Mouse (Mus musculus) midbrain, embryonic 15.5 days (tissue): ENCODE measurements around the gene Nploc4. TPM values are rescaled to one million over a fixed set of nuclear protein-coding genes. Genes with fewer than 3 reads are reported as not detected.
"Not testable (repeated sequence)": the region's sequence is repeated elsewhere in the genome, so short reads cannot be mapped to it uniquely, and the experiment has no call there.

Source experiments
- ATAC-seq: fragments of 200-750 bp; cut with Nextera tagmentation; replicated peaks from 2 replicates; pipeline ENCODE4 v1.8.0; 2017; ENCODE audit warnings: moderate TSS enrichment
- H3K27ac ChIP-seq: fragments of 300-500 bp; sonication (generic); 2 replicates; pipeline ENCODE4 v1.5.1; 2015; ENCODE audit warnings: mild to moderate bottlenecking, inconsistent platforms
- H3K27me3 ChIP-seq: fragments of 300-500 bp; sonication (generic); replicated peaks from 2 replicates; pipeline ENCODE4 v1.6.1; 2015; ENCODE audit warnings: inconsistent platforms
- H3K36me3 ChIP-seq: fragments of 300-500 bp; sonication (generic); replicated peaks from 2 replicates; pipeline ENCODE4 v1.6.1; 2015; ENCODE audit warnings: inconsistent platforms
- H3K4me1 ChIP-seq: fragments of 300-500 bp; sonication (generic); 2 replicates; pipeline ENCODE4 v1.6.1; 2015; ENCODE audit warnings: inconsistent platforms
- H3K4me2 ChIP-seq: fragments of 300-500 bp; sonication (generic); 2 replicates; pipeline ENCODE4 v1.6.1; 2015; ENCODE audit warnings: inconsistent platforms, mild to moderate bottlenecking, moderate library complexity
- H3K4me3 ChIP-seq: fragments of 300-500 bp; sonication (generic); 2 replicates; pipeline ENCODE4 v1.5.1; 2015; ENCODE audit warnings: mild to moderate bottlenecking, inconsistent platforms
- H3K9ac ChIP-seq: fragments of 300-500 bp; sonication (generic); 2 replicates; pipeline ENCODE4 v1.6.1; 2015; ENCODE audit warnings: mild to moderate bottlenecking, inconsistent platforms
- H3K9me3 ChIP-seq: fragments of 300-500 bp; sonication (generic); 2 replicates; pipeline ENCODE4 v1.6.1; 2016; ENCODE audit warnings: inconsistent platforms
- WGBS: fragments of 180-500 bp; shearing (Covaris S2); methylation state at CpG from one replicate; pipeline ENCODE4 v1.1.7; 2015; ENCODE audit warnings: mixed read lengths; 5-methylcytosine and 5-hydroxymethylcytosine counted together
- polyA plus RNA-seq: library from polyadenylated mRNA; unstranded; fragments of >200 nt; fragmentation: Nextera tagmentation; extraction: Ambion mirVana; gene quantifications from 2 replicates; pipeline ENCODE4 v1.2.1, GENCODE M21; 2015

Nploc4 gene
- polyA plus RNA-seq, 1 experiment from 2014 or later: 34.2 TPM

GRCm38 (mm10) chr11:120355277-120356039 is 82.0 kb downstream of the Nploc4 start:
- 85% methylated on average over 5 of the region's 5 CpGs for WGBS
- H3K4me1 ChIP-seq: peaks cover 52% of the 10 kb centered on the region
- no peak for ATAC-seq

GRCm38 (mm10) chr11:120354304-120355276 is 82.9 kb downstream of the Nploc4 start:
- Histone ChIP-seq H3K9ac (no peak overlapping the region), H3K4me2 (no peak overlapping the region), H3K27me3 (no peaks in the 10 kb centered on the region), H3K4me1 (peaks cover 54% of the 10 kb centered on the region), H3K9me3 (no peaks in the 10 kb centered on the region), H3K36me3 (no peaks in the 10 kb centered on the region), H3K4me3 (no peak overlapping the region), H3K27ac (no peak overlapping the region)
- no peak for ATAC-seq
- 91% methylated on average over 17 of the region's 17 CpGs for WGBS

More at GRCm38 (mm10) chr11:120355277-120356039, 82.0 kb downstream of the Nploc4 start:
- H3K9ac ChIP-seq: no peak overlapping the region
- H3K9me3 ChIP-seq: no peaks in the 10 kb centered on the region
- H3K27ac ChIP-seq: no peak overlapping the region
- no peak overlapping the region for H3K4me2 ChIP-seq
- no peaks in the 10 kb centered on the region for H3K36me3 ChIP-seq
- H3K4me3 ChIP-seq: no peak overlapping the region
- no peaks in the 10 kb centered on the region for H3K27me3 ChIP-seq

GRCm38 (mm10) chr11:120353500-120354303 is 83.8 kb downstream of the Nploc4 start:
- no peak overlapping the region for H3K4me3 ChIP-seq
- 29% methylated on average over 26 of the region's 26 CpGs for WGBS
- no peaks in the 10 kb centered on the region for H3K36me3 ChIP-seq
- peaks cover 53% of the 10 kb centered on the region for H3K4me1 ChIP-seq
- no peak overlapping the region for H3K9ac ChIP-seq
- H3K9me3 ChIP-seq: no peaks in the 10 kb centered on the region
- no peak overlapping the region; the same call in 1 of the 2 replicates for H3K4me2 ChIP-seq
- ATAC-seq: no peak
- no peak overlapping the region for H3K27ac ChIP-seq
- H3K27me3 ChIP-seq: no peaks in the 10 kb centered on the region

- H3K4me3 ChIP-seq: no peak overlapping the region
- WGBS: 73% methylated on average over 13 of the region's 13 CpGs
- H3K36me3 ChIP-seq: no peaks in the 10 kb centered on the region
- H3K9me3 ChIP-seq: no peaks in the 10 kb centered on the region
- ATAC-seq: no peak
- no peak overlapping the region for H3K9ac ChIP-seq
- peak overlapping the region; percentile 100 for H3K27ac ChIP-seq
- no peaks in the 10 kb centered on the region for H3K27me3 ChIP-seq
- H3K4me1 ChIP-seq: peaks cover 43% of the 10 kb centered on the region
- H3K4me2 ChIP-seq: no peak overlapping the region
Observed at GRCm38 (mm10) chr11:120352571-120353290, 84.8 kb downstream of the Nploc4 start.

GRCm38 (mm10) chr11:120352093-120352350 is 85.5 kb downstream of the Nploc4 start:
- not testable (repeated sequence) for ATAC-seq, H3K4me3 ChIP-seq, H3K27me3 ChIP-seq, H3K9ac ChIP-seq, H3K4me2 ChIP-seq, H3K36me3 ChIP-seq, H3K9me3 ChIP-seq
- 91% methylated on average over 5 of the region's 5 CpGs for WGBS
- peak overlapping the region; percentile 100; the same call in 1 of the 2 replicates for H3K27ac ChIP-seq
- peaks cover 38% of the 10 kb centered on the region for H3K4me1 ChIP-seq

GRCm38 (mm10) chr11:120351250-120352092 is 86.0 kb downstream of the Nploc4 start:
- H3K27me3 ChIP-seq: no peaks in the 10 kb centered on the region

GRCm38 (mm10) chr11:120350711-120351110 is 86.8 kb downstream of the Nploc4 start:
- peak overlapping the region; percentile 100 for H3K4me3 ChIP-seq
- peak overlapping the region; percentile 82 for H3K4me2 ChIP-seq
- peak overlapping the region; percentile 100 for H3K9ac ChIP-seq
- ATAC-seq: no peak
- H3K4me1 ChIP-seq: peaks cover 38% of the 10 kb centered on the region
- no peaks in the 10 kb centered on the region for H3K9me3 ChIP-seq
- WGBS: 18% methylated on average over 11 of the region's 11 CpGs
- H3K27ac ChIP-seq: peak overlapping the region; percentile 100
- H3K36me3 ChIP-seq: no peaks in the 10 kb centered on the region
- H3K27me3 ChIP-seq: no peaks in the 10 kb centered on the region

More at GRCm38 (mm10) chr11:120351250-120352092, 86.0 kb downstream of the Nploc4 start:
- Histone ChIP-seq H3K36me3 (no peaks in the 10 kb centered on the region), H3K4me3 (0 out of 2 replicates have a peak overlapping the region, but pooled peaks have one; percentile 2), H3K9ac (0 out of 2 replicates have a peak overlapping the region, but pooled peaks have one; percentile 100), H3K27ac (peak overlapping the region; percentile 100), H3K4me1 (peaks cover 38% of the 10 kb centered on the region), H3K9me3 (no peaks in the 10 kb centered on the region), H3K4me2 (peak overlapping the region; percentile 82)
- ATAC-seq: no peak
- 90% methylated on average over 10 of the region's 10 CpGs for WGBS

- H3K4me2 ChIP-seq: peak overlapping the region; percentile 82
- H3K27me3 ChIP-seq: no peaks in the 10 kb centered on the region
- peaks cover 4% of the 10 kb centered on the region; the same call in 1 of the 2 replicates for H3K36me3 ChIP-seq
- peak overlapping the region; percentile 100 for H3K9ac ChIP-seq
- peak; percentile 75 for ATAC-seq
- peaks cover 42% of the 10 kb centered on the region for H3K4me1 ChIP-seq
- under 1% methylated on average over 68 of the region's 68 CpGs for WGBS
- H3K27ac ChIP-seq: peak overlapping the region; percentile 100
- H3K9me3 ChIP-seq: no peaks in the 10 kb centered on the region
- peak overlapping the region; percentile 100 for H3K4me3 ChIP-seq
Observed at GRCm38 (mm10) chr11:120349986-120350702, 87.4 kb downstream of the Nploc4 start.

- peak overlapping the region; percentile 100 for H3K4me3 ChIP-seq
- peak overlapping the region; percentile 100 for H3K27ac ChIP-seq
- H3K9ac ChIP-seq: peak overlapping the region; percentile 100
- H3K36me3 ChIP-seq: peaks cover 6% of the 10 kb centered on the region; the same call in 1 of the 2 replicates
- 5% methylated on average over 16 of the region's 16 CpGs for WGBS
- ATAC-seq: peak; percentile 11
- peaks cover 49% of the 10 kb centered on the region for H3K4me1 ChIP-seq
- H3K27me3 ChIP-seq: no peaks in the 10 kb centered on the region
- peak overlapping the region; percentile 82 for H3K4me2 ChIP-seq
- H3K9me3 ChIP-seq: no peaks in the 10 kb centered on the region
Observed at GRCm38 (mm10) chr11:120349371-120349985, 88.0 kb downstream of the Nploc4 start.
